Mouse (Mus musculus) CH12.LX (cell line): Measurements from ENCODE around the gene Zbp1. TPM values are rescaled to one million over a fixed set of nuclear protein-coding genes. Genes with fewer than 3 reads are reported as not detected.

Experiments
- DNase-seq: peaks from one replicate; pipeline ENCODE4 v3.0.0-alpha.2; 2013; ENCODE audit errors: extremely low read depth
- H3K27ac ChIP-seq: 2 replicates; pipeline ENCODE4 v1.5.1; 2012; ENCODE audit warnings: low read depth, mild to moderate bottlenecking, control low read depth, moderate library complexity; ENCODE audit not compliant: insufficient read depth
- H3K27me3 ChIP-seq: replicated peaks from 2 replicates; pipeline ENCODE3; 2012; ENCODE audit warnings: inconsistent platforms
- H3K36me3 ChIP-seq, 2 experiments: replicated peaks in 1 of 2; 2 replicates each; pipeline versions ENCODE3 to v1.6.1; 2012; ENCODE audit warnings: inconsistent platforms in 1 of 2, low read length in 1 of 2, mild to moderate bottlenecking in 1 of 2, mixed read lengths in 1 of 2, moderate library complexity in 1 of 2; ENCODE audit not compliant: control insufficient read depth in 1 of 2, insufficient read depth in 1 of 2
- H3K4me1 ChIP-seq, 2 experiments: 2 replicates each; pipeline ENCODE4 v1.6.1; 2012; ENCODE audit warnings: inconsistent platforms in 1 of 2, moderate library complexity in 1 of 2; ENCODE audit not compliant: insufficient read depth in 2 of 2, control insufficient read depth in 1 of 2
- H3K4me2 ChIP-seq: 2 replicates; pipeline ENCODE4 v1.6.1; 2012; ENCODE audit warnings: low read depth, mild to moderate bottlenecking, control low read depth; ENCODE audit not compliant: poor library complexity, insufficient read depth, severe bottlenecking
- H3K4me3 ChIP-seq, 3 experiments: fragments of 150-350 bp in 1 of 3; sonication (generic) in 1 of 3; replicated peaks in 1 of 3; 2 replicates each; pipeline versions ENCODE3 to v1.5.1; 2011 to 2012; ENCODE audit warnings: low read depth in 2 of 3, low read length in 2 of 3, mild to moderate bottlenecking in 2 of 3, moderate library complexity in 2 of 3, control low read depth in 1 of 3, improper control_type of control experiment in 1 of 3, inconsistent platforms in 1 of 3, mixed read lengths in 1 of 3; ENCODE audit not compliant: poor library complexity in 1 of 3
- H3K79me2 ChIP-seq: replicated peaks from 2 replicates; pipeline ENCODE4 v1.6.1; 2012; ENCODE audit warnings: mild to moderate bottlenecking, moderate library complexity; ENCODE audit not compliant: control insufficient read depth, poor library complexity, insufficient read depth, severe bottlenecking; ENCODE audit errors: extremely low read depth
- H3K9ac ChIP-seq: 2 replicates; pipeline ENCODE4 v1.6.1; 2012; ENCODE audit warnings: low read depth, mild to moderate bottlenecking, control low read depth, moderate library complexity; ENCODE audit not compliant: insufficient read depth
- H3K9me3 ChIP-seq: replicated peaks from 2 replicates; pipeline ENCODE3; 2012; ENCODE audit warnings: low read length, inconsistent platforms, mixed read lengths
- CHD1 ChIP-seq: IDR thresholded peaks from 2 replicates; pipeline ENCODE4 v1.6.1; 2012; ENCODE audit warnings: low read depth, low read length, improper control_type of control experiment, inconsistent platforms
- CTCF ChIP-seq, 2 experiments: IDR thresholded peaks in 1 of 2; conservative IDR thresholded peaks in 1 of 2; 2 replicates each; pipeline ENCODE4 v1.5.1; 2011 to 2012; ENCODE audit warnings: low read depth in 2 of 2, low read length in 2 of 2, improper control_type of control experiment in 1 of 2, inconsistent platforms in 1 of 2, mild to moderate bottlenecking in 1 of 2, moderate library complexity in 1 of 2
- ELF1 ChIP-seq: IDR thresholded peaks from 2 replicates; pipeline ENCODE4 v1.6.1; 2014; ENCODE audit warnings: low read depth, mild to moderate bottlenecking, inconsistent platforms, low read length, improper control_type of control experiment
- EP300 ChIP-seq: IDR thresholded peaks from 2 replicates; pipeline ENCODE4 v1.6.1; 2011; ENCODE audit warnings: low read length, improper control_type of control experiment
- ETS1 ChIP-seq: conservative IDR thresholded peaks from 2 replicates; pipeline ENCODE4 v1.6.1; 2012; ENCODE audit warnings: low read depth, mild to moderate bottlenecking, inconsistent platforms, low read length, improper control_type of control experiment, moderate library complexity
- HCFC1 ChIP-seq: IDR thresholded peaks from 2 replicates; pipeline ENCODE4 v1.6.1; 2012; ENCODE audit warnings: low read depth, mild to moderate bottlenecking, inconsistent platforms, low read length, improper control_type of control experiment
- IRF4 ChIP-seq: IDR thresholded peaks from 2 replicates; pipeline ENCODE4 v1.6.1; 2014; ENCODE audit warnings: low read depth, mild to moderate bottlenecking, inconsistent platforms, low read length, improper control_type of control experiment
- KAT2A ChIP-seq: IDR thresholded peaks from 2 replicates; pipeline ENCODE4 v1.6.1; 2012; ENCODE audit warnings: low read length, improper control_type of control experiment, inconsistent platforms; ENCODE audit not compliant: insufficient replicate concordance
- MAFK ChIP-seq: IDR thresholded peaks from 2 replicates; pipeline ENCODE4 v1.6.1; 2011; ENCODE audit warnings: low read length, improper control_type of control experiment; ENCODE audit not compliant: insufficient replicate concordance
- MAX ChIP-seq: IDR thresholded peaks from 2 replicates; pipeline ENCODE4 v1.6.1; 2011; ENCODE audit warnings: low read length, improper control_type of control experiment
- MAZ ChIP-seq: IDR thresholded peaks from 2 replicates; pipeline ENCODE4 v1.6.1; 2012; ENCODE audit warnings: low read depth, mild to moderate bottlenecking, inconsistent platforms, low read length, improper control_type of control experiment, moderate library complexity
- NRF1 ChIP-seq: IDR thresholded peaks from 2 replicates; pipeline ENCODE4 v1.6.1; 2014; ENCODE audit warnings: low read depth, mild to moderate bottlenecking, inconsistent platforms, low read length, improper control_type of control experiment, moderate library complexity
- PAX5 ChIP-seq: IDR thresholded peaks from 2 replicates; pipeline ENCODE4 v1.6.1; 2012; ENCODE audit warnings: low read length, inconsistent platforms, mixed read lengths
- POLR2A ChIP-seq: IDR thresholded peaks from 2 replicates; pipeline ENCODE4 v1.6.1; 2011; ENCODE audit warnings: low read depth, mild to moderate bottlenecking, improper control_type of control experiment, low read length
- POLR2AphosphoS2 ChIP-seq: IDR thresholded peaks from 2 replicates; pipeline ENCODE4 v1.6.1; 2011; ENCODE audit warnings: low read depth, low read length, improper control_type of control experiment
- RAD21 ChIP-seq: IDR thresholded peaks from 2 replicates; pipeline ENCODE4 v1.6.1; 2011; ENCODE audit warnings: low read depth, mild to moderate bottlenecking, low read length, improper control_type of control experiment, moderate library complexity
- RCOR1 ChIP-seq: conservative IDR thresholded peaks from 2 replicates; pipeline ENCODE4 v1.6.1; 2012; ENCODE audit warnings: low read depth, mild to moderate bottlenecking, inconsistent platforms, low read length, improper control_type of control experiment
- SMC3 ChIP-seq: IDR thresholded peaks from 2 replicates; pipeline ENCODE4 v1.6.1; 2011; ENCODE audit warnings: low read depth, low read length, improper control_type of control experiment
- TBP ChIP-seq: conservative IDR thresholded peaks from 2 replicates; pipeline ENCODE4 v1.6.1; 2011; ENCODE audit warnings: low read depth, low read length, improper control_type of control experiment
- TCF12 ChIP-seq: IDR thresholded peaks from 2 replicates; pipeline ENCODE4 v1.6.1; 2014; ENCODE audit warnings: low read depth, mild to moderate bottlenecking, inconsistent platforms, low read length, improper control_type of control experiment
- UBTF ChIP-seq: IDR thresholded peaks from 2 replicates; pipeline ENCODE4 v1.6.1; 2012; ENCODE audit warnings: low read depth, mild to moderate bottlenecking, inconsistent platforms, low read length, improper control_type of control experiment, moderate library complexity
- USF1 ChIP-seq: IDR thresholded peaks from 2 replicates; pipeline ENCODE4 v1.6.1; 2014; ENCODE audit warnings: low read depth, mild to moderate bottlenecking, inconsistent platforms, low read length, improper control_type of control experiment
- USF2 ChIP-seq: conservative IDR thresholded peaks from 2 replicates; pipeline ENCODE4 v1.6.1; 2011; ENCODE audit warnings: low read depth, low read length, improper control_type of control experiment
- ZKSCAN1 ChIP-seq: IDR thresholded peaks from 2 replicates; pipeline ENCODE4 v1.6.1; 2012; ENCODE audit warnings: low read depth, inconsistent platforms, low read length, improper control_type of control experiment, borderline replicate concordance
- ZMIZ1 ChIP-seq: IDR thresholded peaks from 2 replicates; pipeline ENCODE4 v1.6.1; 2012; ENCODE audit warnings: low read depth, mild to moderate bottlenecking, inconsistent platforms, low read length, improper control_type of control experiment
- ZNF384 ChIP-seq: IDR thresholded peaks from 2 replicates; pipeline ENCODE4 v1.6.1; 2012; ENCODE audit warnings: low read depth, low read length, improper control_type of control experiment, inconsistent platforms
- dilution Hi-C: fragments of 300-500 bp; cut with MboI; formaldehyde crosslinking; loops from 2 replicates; pipeline ENCODE4 v1.14.3; 2020; ENCODE audit warnings: low sequenced_read_pairs; ENCODE audit not compliant: extremely low pct_unique_long_range_greater_than_20kb, extremely low pct_ligation_motif_present
- in situ Hi-C: fragments of 300-500 bp; cut with MboI; formaldehyde crosslinking; loops from 3 replicates; pipeline ENCODE4 v1.14.3; 2019; ENCODE audit warnings: low sequenced_read_pairs, low pct_ligation_motif_present, low pct_unique_long_range_greater_than_20kb, mixed read lengths
- polyA plus RNA-seq: library from polyadenylated mRNA; unstranded; fragments of >175 nt; gene quantifications from 2 replicates; pipeline ENCODE4 v1.2.1, GENCODE M21; 2012; ENCODE audit warnings: low read depth; ENCODE audit not compliant: insufficient read length
- total RNA-seq, 2 experiments: library from RNA; depleted of rRNA; stranded (reverse); fragments of 300-350 nt in 1 of 2; fragments of >200 nt in 1 of 2; gene quantifications; 2 replicates each; pipeline ENCODE4 v1.2.3; 2012 to 2014

Zbp1 gene
- total and polyA plus RNA-seq, 3 experiments: 8.1 to 9.8 (median 8.7) TPM

GRCm38 (mm10) chr2:173246688-173247087 lies 28.0 kb upstream of the Zbp1 start:
- dilution Hi-C loops: no loop called here
- TF ChIP-seq TCF12: 0 out of 2 replicates have a peak, but pooled peaks have one; percentile 14
- peak in 1 of 2 experiments; percentile 41; a peak in 2 of 4 replicates for TF ChIP-seq CTCF (conservative IDR thresholded peaks at IDR 0.05 in 1 of 2, IDR thresholded peaks at IDR 0.05 in 1 of 2; ENCODE audit: low read depth in 2 of 2, low read length in 2 of 2)
- TF ChIP-seq EP300: no peak
- TF ChIP-seq MAX: no peak
- peak; percentile 18 for TF ChIP-seq RAD21
- no peak for TF ChIP-seq USF2
- TF ChIP-seq ETS1: peak; percentile 43; the same call in 1 of the 2 replicates
- Histone ChIP-seq H3K27me3 (no peaks in the 10 kb centered on the region), H3K27ac (no peak overlapping the region), H3K4me1 (peaks cover 26 to 66% of the 10 kb centered on the region in 2 experiments), H3K9me3 (no peaks in the 10 kb centered on the region), H3K4me2 (no peak overlapping the region), H3K36me3 (peaks cover 0 to 18% of the 10 kb centered on the region in 2 experiments), H3K9ac (no peak overlapping the region), H3K79me2 (peaks cover 27% of the 10 kb centered on the region), H3K4me3 (no peak overlapping the region)
- in situ Hi-C loops: no loop called here
- no peak for DNase-seq

GRCm38 (mm10) chr2:173245258-173245657 lies 26.5 kb upstream of the Zbp1 start:
- H3K27me3 ChIP-seq: no peaks in the 10 kb centered on the region
- in situ Hi-C loops: no loop called here

GRCm38 (mm10) chr2:173244108-173244507 lies 25.4 kb upstream of the Zbp1 start:
- Histone ChIP-seq H3K79me2 (peaks cover 45% of the 10 kb centered on the region), H3K4me1 (peaks cover 16 to 49% of the 10 kb centered on the region in 2 experiments), H3K9me3 (no peaks in the 10 kb centered on the region), H3K36me3 (peaks cover 0 to 31% of the 10 kb centered on the region in 2 experiments), H3K4me2 (no peak overlapping the region), H3K4me3 (no peak overlapping the region), H3K9ac (no peak overlapping the region), H3K27me3 (no peaks in the 10 kb centered on the region), H3K27ac (no peak overlapping the region)
- dilution Hi-C loops: no loop called here
- TF ChIP-seq IRF4 (no peak), MAZ (no peak), RAD21 (no peak), PAX5 (no peak), USF1 (no peak), MAX (no peak), UBTF (no peak), NRF1 (no peak), ELF1 (no peak), KAT2A (no peak), TBP (no peak), SMC3 (no peak), ZNF384 (no peak), POLR2AphosphoS2 (no peak), ZMIZ1 (no peak), MAFK (no peak), HCFC1 (no peak)
- in situ Hi-C loops: no loop called here
- no peak for DNase-seq

More at GRCm38 (mm10) chr2:173245258-173245657, 26.5 kb upstream of the Zbp1 start:
- Histone ChIP-seq H3K4me2 (no peak overlapping the region), H3K4me3 (no peak overlapping the region), H3K27ac (no peak overlapping the region), H3K79me2 (peaks cover 35% of the 10 kb centered on the region), H3K36me3 (peaks cover 0 to 30% of the 10 kb centered on the region in 2 experiments), H3K9ac (no peak overlapping the region), H3K9me3 (no peaks in the 10 kb centered on the region), H3K4me1 (peaks cover 18 to 51% of the 10 kb centered on the region in 2 experiments)
- DNase-seq: no peak
- TF ChIP-seq MAFK (no peak), ZKSCAN1 (no peak), NRF1 (no peak), IRF4 (no peak), EP300 (no peak), POLR2A (no peak), TBP (no peak), RCOR1 (no peak), CTCF (conservative IDR thresholded peaks at IDR 0.05 in 1 of 2, IDR thresholded peaks at IDR 0.05 in 1 of 2; ENCODE audit: low read depth in 2 of 2, low read length in 2 of 2) (no peak), UBTF (no peak), POLR2AphosphoS2 (no peak), CHD1 (no peak)
- dilution Hi-C loops: no loop called here
